ENCODE assay signal across 8 mouse cellular contexts in genomic region chr11:23894141-23895059, GRCm38 (mm10). TPM values are rescaled to one million over a fixed set of nuclear protein-coding genes. Genes with fewer than 3 reads are reported as not detected.
A peak's percentile ranks its signal among the peaks of the same experiment; 100 is the strongest.
DNase-seq lines count a peak whose midpoint lies in the region; ATAC-seq and TF ChIP-seq lines count a peak whose summit lies in the region.

No protein-coding gene starts in this region.

- intact Hi-C loops in heart, adult 2 months (cut with DNase I), result loop anchor here (2.0 to 10.0 kb wide), 2 partner anchors 124 to 900 kb away; partner anchors contain the start of genes Cct4 and Rel

- no peak for TF ChIP-seq CTCF in heart, adult 2 months (IDR thresholded peaks at IDR 0.05)

- no peak for DNase-seq in heart, adult 2 months
- no peak for DNase-seq in heart, adult 9 months (ENCODE audit: low spot score in 2 of 2)
- DNase-seq in urinary bladder, postnatal 25 days (ENCODE audit: low spot score), result peak; percentile 23
- DNase-seq in urinary bladder, adult 2 months (ENCODE audit: low spot score), result no peak
- peak; percentile 66 for DNase-seq in forebrain, embryonic 11.5 days (ENCODE audit: low spot score)
- DNase-seq in kidney, postnatal 25 days, result peak; percentile 3 to 36
- DNase-seq in yolk sac, embryonic 10.5 days (ENCODE audit: low spot score), result peak; percentile 36

- peak overlapping the region; percentile 84 for H3K9ac ChIP-seq in heart, adult 2 months (ENCODE audit: low read depth, low read length)
- peak overlapping the region; percentile 89 for H3K9ac ChIP-seq in forebrain, embryonic 11.5 days (ENCODE audit: low read length)
- H3K9ac ChIP-seq in midbrain, embryonic 15.5 days, result peak overlapping the region; percentile 87

- no peaks in the 10 kb centered on the region for H3K27me3 ChIP-seq in heart, adult 2 months (ENCODE audit: control insufficient read depth, insufficient read depth, low read length)
- H3K27me3 ChIP-seq in forebrain, embryonic 11.5 days (ENCODE audit: control insufficient read depth, insufficient read depth, low read length), result no peaks in the 10 kb centered on the region
- no peaks in the 10 kb centered on the region for H3K27me3 ChIP-seq in midbrain, embryonic 15.5 days (replicated peaks)

- H3K9me3 ChIP-seq in forebrain, embryonic 11.5 days (ENCODE audit: control insufficient read depth, low read length), result no peaks in the 10 kb centered on the region
- H3K9me3 ChIP-seq in midbrain, embryonic 15.5 days, result no peaks in the 10 kb centered on the region

- TF ChIP-seq EP300 in heart, adult 2 months (IDR thresholded peaks at IDR 0.05; ENCODE audit: insufficient read depth, low read depth, low read length), result no peak

- no peaks in the 10 kb centered on the region for H3K79me2 ChIP-seq in heart, adult 2 months (replicated peaks; ENCODE audit: control insufficient read depth, insufficient read depth, low read length)

- WGBS in heart, adult 2 months, result under 1% methylated on average over 48 of the region's 48 CpGs
- WGBS in forebrain, embryonic 11.5 days, result under 1% methylated on average over 44 of the region's 48 CpGs
- under 1% methylated on average over 48 of the region's 48 CpGs for WGBS in midbrain, embryonic 15.5 days

- peak; percentile 85 for ATAC-seq in forebrain, embryonic 11.5 days (replicated peaks; ENCODE audit: low FRiP score)
- peak; percentile 91 for ATAC-seq in midbrain, embryonic 15.5 days (replicated peaks)

- H3K4me3 ChIP-seq in heart, adult 2 months, result peak overlapping the region; percentile 90
- peak overlapping the region; percentile 95 for H3K4me3 ChIP-seq in forebrain, embryonic 11.5 days (ENCODE audit: low read depth, low read length)
- H3K4me3 ChIP-seq in midbrain, embryonic 15.5 days, result peak overlapping the region; percentile 84

- H3K27ac ChIP-seq in heart, adult 2 months, result peak overlapping the region; percentile 88
- peak overlapping the region; percentile 92 for H3K27ac ChIP-seq in forebrain, embryonic 11.5 days (ENCODE audit: low read depth, low read length)
- H3K27ac ChIP-seq in midbrain, embryonic 15.5 days, result peak overlapping the region; percentile 97

- no peak for TF ChIP-seq POLR2A in heart, adult 2 months (IDR thresholded peaks at IDR 0.05; ENCODE audit: insufficient read depth, low read depth, low read length)

- no peaks in the 10 kb centered on the region; the same call in 1 of the 2 replicates for H3K4me1 ChIP-seq in heart, adult 2 months (ENCODE audit: control insufficient read depth, insufficient read depth, low read length)
- H3K4me1 ChIP-seq in forebrain, embryonic 11.5 days (replicated peaks; ENCODE audit: control insufficient read depth, insufficient read depth, low read length), result no peaks in the 10 kb centered on the region
- H3K4me1 ChIP-seq in midbrain, embryonic 15.5 days, result peaks cover 13% of the 10 kb centered on the region

- peaks cover 5% of the 10 kb centered on the region for H3K36me3 ChIP-seq in heart, adult 2 months (ENCODE audit: control insufficient read depth, insufficient read depth, low read length)
- no peaks in the 10 kb centered on the region for H3K36me3 ChIP-seq in forebrain, embryonic 11.5 days (ENCODE audit: control insufficient read depth, insufficient read depth, low read length)
- peaks cover 2% of the 10 kb centered on the region; the same call in 1 of the 2 replicates for H3K36me3 ChIP-seq in midbrain, embryonic 15.5 days (replicated peaks)

- peak overlapping the region; percentile 59 for H3K4me2 ChIP-seq in forebrain, embryonic 11.5 days (ENCODE audit: low read depth, low read length, severe bottlenecking)
- peak overlapping the region; percentile 66 for H3K4me2 ChIP-seq in midbrain, embryonic 15.5 days

RNA-seq across cellular contexts. Expression of gene Papolg, which starts 0.7 kb away (rescaled TPM):
- 1 to 10 TPM; 7.3 to 7.9 TPM for total RNA-seq in heart, adult 2 months (2021)
- polyA plus RNA-seq in heart, adult 2 months (2012; rRNA removed), result 2.9 and 5.6 TPM in 2 replicates
- polyA plus RNA-seq in urinary bladder, adult 2 months (2012; rRNA removed), result 8.0 and 8.3 TPM in 2 replicates
- polyA plus RNA-seq in forebrain, embryonic 11.5 days (2014; fragmentation: Nextera tagmentation; extraction: Ambion mirVana), result 25.1 and 25.6 TPM in 2 replicates
- 19.1 and 21.9 TPM in 2 replicates for polyA plus RNA-seq in midbrain, embryonic 15.5 days (2015; fragmentation: Nextera tagmentation; extraction: Ambion mirVana)

Comparison
In these comparisons a context has a peak if more than half of its experiments do, and no peak if none do; other contexts are left out.
1. DNase-seq: peak in urinary bladder, postnatal 25 days (single experiment), forebrain, embryonic 11.5 days (single experiment), kidney, postnatal 25 days (2 of 2) and yolk sac, embryonic 10.5 days (single experiment); none in heart, adult 2 months (0 of 2), heart, adult 9 months (0 of 2) and urinary bladder, adult 2 months (single experiment).
2. Peak in every context shown above with its lines, with median percentiles within 50 percentile points of each other: H3K27ac ChIP-seq, H3K4me3 ChIP-seq and H3K9ac ChIP-seq.